Comparison of ENCODE assay signal across 8 mouse cellular contexts in the genomic region with DNA sequence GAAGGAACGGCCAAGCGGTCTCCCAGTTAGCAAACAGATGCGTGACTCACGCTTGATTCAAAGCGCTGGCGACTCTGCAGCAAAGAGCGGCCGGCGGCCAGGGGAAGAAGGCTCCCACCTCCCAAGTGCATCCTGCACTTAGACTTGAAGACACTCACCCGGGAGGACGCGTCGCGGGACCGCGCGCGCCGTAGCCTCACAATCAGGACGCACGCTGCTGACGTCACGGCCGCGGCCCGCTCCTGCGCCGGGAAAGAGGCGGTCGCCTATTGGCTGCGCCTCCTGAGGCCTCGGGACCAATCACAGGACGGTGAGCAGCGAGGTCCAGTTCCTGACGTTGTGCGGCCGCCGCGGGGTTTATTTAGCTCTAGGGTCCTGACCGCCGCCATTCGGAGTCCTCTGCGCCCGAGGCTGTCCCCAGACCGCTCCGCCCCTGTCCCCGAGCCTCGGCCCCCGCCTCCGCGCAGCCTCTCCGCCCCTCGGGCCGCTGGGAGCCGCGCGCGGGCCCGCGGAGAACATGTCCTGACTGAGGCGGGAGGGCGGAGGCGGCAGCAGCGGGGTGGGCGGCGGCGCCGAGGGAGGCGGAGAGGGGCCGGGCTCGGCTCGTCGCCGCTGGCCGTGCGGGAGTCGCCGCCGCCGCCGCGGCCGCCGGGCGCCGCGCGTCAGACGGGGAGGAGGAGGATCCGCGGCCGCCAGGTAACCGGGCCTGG. TPM values are rescaled to one million over a fixed set of nuclear protein-coding genes. Genes with fewer than 3 reads are reported as not detected.
A peak's percentile ranks its signal among the peaks of the same experiment; 100 is the strongest.
DNase-seq lines count a peak whose midpoint lies in the region; ATAC-seq and TF ChIP-seq lines count a peak whose summit lies in the region.

A gene (plus strand): TSS at position 293 of the 710 bp plus-strand sequence.

- peak within 1 kb of the TSS; percentile 87 for H3K9ac ChIP-seq in ES-Bruce4 (ENCODE audit: low read depth, poor library complexity, severe bottlenecking)
- H3K9ac ChIP-seq in forebrain, embryonic 13.5 days, result peak within 1 kb of the TSS; percentile 95
- peak within 1 kb of the TSS; percentile 95 for H3K9ac ChIP-seq in liver, postnatal 0 days (replicated peaks)
- H3K9ac ChIP-seq in neural tube, embryonic 14.5 days (replicated peaks; ENCODE audit: low read depth, low read length), result peak within 1 kb of the TSS; percentile 93

- H3K9me3 ChIP-seq in ES-Bruce4 (replicated peaks; ENCODE audit: control insufficient read depth, insufficient read depth, low read length, poor library complexity, severe bottlenecking), result peaks cover 10% of the 10 kb centered on the region; the same call in 1 of the 2 replicates
- H3K9me3 ChIP-seq in forebrain, embryonic 13.5 days (replicated peaks), result no peaks in the 10 kb centered on the region
- H3K9me3 ChIP-seq in liver, postnatal 0 days (ENCODE audit: low read length), result no peaks in the 10 kb centered on the region
- H3K9me3 ChIP-seq in neural tube, embryonic 14.5 days (ENCODE audit: control insufficient read depth, low read length), result no peaks in the 10 kb centered on the region

- no peaks in the 10 kb centered on the region for H3K27me3 ChIP-seq in ES-Bruce4 (ENCODE audit: control insufficient read depth, insufficient read depth, low read length, poor library complexity, severe bottlenecking)
- H3K27me3 ChIP-seq in forebrain, embryonic 13.5 days, result no peaks in the 10 kb centered on the region
- no peaks in the 10 kb centered on the region for H3K27me3 ChIP-seq in liver, postnatal 0 days (ENCODE audit: insufficient read depth, low read length)
- H3K27me3 ChIP-seq in neural tube, embryonic 14.5 days (ENCODE audit: control insufficient read depth, insufficient read depth, low read length), result no peaks in the 10 kb centered on the region

- TF ChIP-seq CTCF in ES-Bruce4 (IDR thresholded peaks at IDR 0.05; ENCODE audit: low read depth, low read length), result no peak
- no peak for TF ChIP-seq CTCF in liver, postnatal 0 days (IDR thresholded peaks at IDR 0.05; ENCODE audit: low read depth)

- no peaks in the 10 kb centered on the region for H3K4me1 ChIP-seq in ES-Bruce4 (ENCODE audit: control insufficient read depth, insufficient read depth, low read length)
- H3K4me1 ChIP-seq in forebrain, embryonic 13.5 days, result peaks cover 29% of the 10 kb centered on the region
- H3K4me1 ChIP-seq in liver, postnatal 0 days (ENCODE audit: insufficient read depth), result peaks cover 6% of the 10 kb centered on the region
- H3K4me1 ChIP-seq in neural tube, embryonic 14.5 days (ENCODE audit: control insufficient read depth, insufficient read depth, low read length), result peaks cover 12% of the 10 kb centered on the region

- intact Hi-C loops in heart, postnatal 10 days (cut with DNase I), result loop anchor here (2.0 to 10.0 kb wide), 3 partner anchors 30 to 184 kb away; no protein-coding TSS in a partner anchor

- H3K4me3 ChIP-seq in ES-Bruce4 (ENCODE audit: low read depth, low read length), result peak within 1 kb of the TSS; percentile 90
- H3K4me3 ChIP-seq in forebrain, embryonic 13.5 days, result peak within 1 kb of the TSS; percentile 95
- peak within 1 kb of the TSS; percentile 84 for H3K4me3 ChIP-seq in liver, postnatal 0 days (ENCODE audit: low read depth, low read length)
- peak within 1 kb of the TSS; percentile 93 for H3K4me3 ChIP-seq in neural tube, embryonic 14.5 days (ENCODE audit: low read depth, low read length)

- peak within 1 kb of the TSS; percentile 2 for H3K27ac ChIP-seq in ES-Bruce4 (ENCODE audit: insufficient read depth, low read length)
- H3K27ac ChIP-seq in forebrain, embryonic 13.5 days, result peak within 1 kb of the TSS; percentile 98
- H3K27ac ChIP-seq in liver, postnatal 0 days (ENCODE audit: low read depth), result peak within 1 kb of the TSS; percentile 100
- H3K27ac ChIP-seq in neural tube, embryonic 14.5 days (ENCODE audit: low read depth, low read length), result peak within 1 kb of the TSS; percentile 99

- TF ChIP-seq POLR2A in ES-Bruce4 (IDR thresholded peaks at IDR 0.05; ENCODE audit: insufficient read depth, low read length), result no peak

- peak; percentile 99 for DNase-seq in heart, postnatal 10 days
- DNase-seq in large intestine, adult 2 months (ENCODE audit: low read depth, low spot score), result peak; percentile 77
- peak; percentile 99 for DNase-seq in liver, postnatal 0 days
- peak; percentile 98 for DNase-seq in testis, postnatal 10 days (ENCODE audit: low spot score)

- H3K36me3 ChIP-seq in ES-Bruce4 (ENCODE audit: control insufficient read depth, insufficient read depth, low read length, poor library complexity, severe bottlenecking), result no peaks in the 10 kb centered on the region
- no peaks in the 10 kb centered on the region for H3K36me3 ChIP-seq in forebrain, embryonic 13.5 days (ENCODE audit: poor library complexity, severe bottlenecking)
- no peaks in the 10 kb centered on the region for H3K36me3 ChIP-seq in liver, postnatal 0 days (replicated peaks; ENCODE audit: insufficient read depth, low read length)
- no peaks in the 10 kb centered on the region for H3K36me3 ChIP-seq in neural tube, embryonic 14.5 days (ENCODE audit: control insufficient read depth, insufficient read depth, low read length)

- TF ChIP-seq EP300 in ES-Bruce4 (IDR thresholded peaks at IDR 0.05; ENCODE audit: insufficient read depth, low read depth, low read length), result 0 out of 2 replicates have a peak, but pooled peaks have one; percentile 55
- TF ChIP-seq EP300 in liver, postnatal 0 days (IDR thresholded peaks at IDR 0.05; ENCODE audit: low read depth), result no peak; the same call in 1 of the 2 replicates

- H3K4me2 ChIP-seq in forebrain, embryonic 13.5 days, result peak within 1 kb of the TSS; percentile 86
- peak within 1 kb of the TSS; percentile 67 for H3K4me2 ChIP-seq in liver, postnatal 0 days (ENCODE audit: low read depth, low read length)
- peak within 1 kb of the TSS; percentile 86 for H3K4me2 ChIP-seq in neural tube, embryonic 14.5 days (ENCODE audit: low read depth, low read length)

- WGBS in forebrain, embryonic 13.5 days, result 1% methylated on average over 59 of the region's 93 CpGs
- under 1% methylated on average over 83 of the region's 93 CpGs for WGBS in large intestine, adult 2 months
- WGBS in liver, postnatal 0 days (ENCODE audit: insufficient replicate concordance), result under 1% methylated on average over 52 of the region's 93 CpGs
- under 1% methylated on average over 60 of the region's 93 CpGs for WGBS in neural tube, embryonic 14.5 days

- ATAC-seq in cerebellum, adult (ENCODE audit: insufficient number of reproducible peaks, low FRiP score, low TSS enrichment), result peak; percentile 100
- ATAC-seq in forebrain, embryonic 13.5 days, result peak; percentile 100
- ATAC-seq in liver, postnatal 0 days, result peak; percentile 97
- ATAC-seq in neural tube, embryonic 14.5 days (ENCODE audit: low read depth), result peak; percentile 100

RNA-seq across cellular contexts. Expression of the gene that starts here (rescaled TPM):
- 28.9 and 29.9 TPM in 2 replicates for polyA plus RNA-seq in ES-Bruce4 (2011; ENCODE audit: insufficient read depth, insufficient read length, low read depth, missing spikeins)
- polyA plus RNA-seq in forebrain, embryonic 13.5 days (2015; fragmentation: Nextera tagmentation; extraction: Ambion mirVana), result 16.1 and 16.2 TPM in 2 replicates
- total RNA-seq in heart, postnatal 10 days (2021), result 10 to 100 TPM; 34.8 to 36.2 TPM
- polyA plus RNA-seq in large intestine, adult 2 months (2012; rRNA removed), result 4.6 and 5.6 TPM in 2 replicates
- polyA plus RNA-seq in liver, postnatal 0 days (2015; fragmentation: Nextera tagmentation; extraction: Ambion mirVana), result 10.0 and 11.6 TPM in 2 replicates
- 29.3 and 32.0 TPM in 2 replicates for polyA plus RNA-seq in neural tube, embryonic 14.5 days (2014; fragmentation: Nextera tagmentation; extraction: Ambion mirVana)

Comparison
In these comparisons a context has a peak if more than half of its experiments do, and no peak if none do; other contexts are left out.
1. Peak in every context shown above with its lines: DNase-seq, ATAC-seq, H3K4me3 ChIP-seq and H3K27ac ChIP-seq.
2. H3K27ac ChIP-seq: peak in every context shown above with its lines; median percentile 100 in liver, postnatal 0 days; 99 in neural tube, embryonic 14.5 days; 98 in forebrain, embryonic 13.5 days; 2 in ES-Bruce4.